Mouse (Mus musculus) gastrocnemius, adult 18-20 months (tissue): Measurements from ENCODE around the gene Gpr156. TPM values are rescaled to one million over a fixed set of nuclear protein-coding genes. Genes with fewer than 3 reads are reported as not detected.

Source experiments
- DNase-seq: peaks from one replicate; pipeline ENCODE4 v3.0.0; 2021; ENCODE audit warnings: low spot score
- long read RNA-seq, 2 experiments: library from polyadenylated mRNA; stranded (forward); transcript quantifications; one replicate each; pipeline ENCODE4 v2.0.0; 2021
- total RNA-seq, 2 experiments: library from RNA; stranded (reverse); gene quantifications; 2 replicates each; pipeline ENCODE4 v1.2.3; 2021

Gpr156 gene
- not detected for total RNA-seq
- long read RNA-seq, experiment 1: 0 reads
- long read RNA-seq, experiment 2: 0 reads

GRCm38 (mm10) chr16:37916138-37916817 is at the start of gene Gpr156:
TSS of gene Gpr156 (plus strand) at chr16:37916496.
- peak; percentile 4 for DNase-seq

DNA sequence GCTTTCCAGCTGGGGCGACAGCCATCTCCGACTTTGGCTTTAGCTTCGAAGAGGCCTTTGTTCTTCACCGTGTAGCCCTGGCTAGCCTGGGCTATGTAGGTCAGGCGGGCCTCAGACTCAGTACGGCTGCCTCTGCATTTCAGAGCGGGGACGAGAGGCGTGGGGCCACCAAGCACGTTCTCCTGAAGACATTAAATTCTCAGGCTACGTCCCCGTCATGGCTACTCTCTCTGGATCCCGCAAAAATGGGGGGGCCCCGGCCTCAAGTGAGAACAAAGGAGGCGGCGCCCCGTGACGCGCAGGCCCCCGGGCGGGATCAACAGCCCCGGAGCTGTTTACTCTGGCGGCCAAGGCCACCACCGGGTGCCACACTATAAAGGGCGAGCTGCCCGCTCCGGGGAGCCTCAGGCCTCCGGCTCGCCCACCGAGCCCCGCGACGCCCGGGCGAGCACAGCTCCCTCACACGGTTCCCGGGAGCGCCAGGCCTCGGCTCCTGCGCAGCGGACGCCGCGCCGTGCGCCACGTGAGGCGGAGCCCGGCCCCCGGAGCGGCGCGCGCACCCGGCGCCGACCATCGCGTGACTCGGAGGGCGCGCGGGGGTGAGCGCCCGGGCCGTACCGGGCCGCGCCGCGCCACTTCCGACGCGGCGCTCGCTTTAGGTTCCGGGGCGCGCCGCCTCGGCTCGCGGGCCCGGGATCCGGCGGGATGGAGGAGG is 48.3 kb upstream of the Gpr156 start, which contains the start of gene Lrrc58:
Gene Lrrc58 (plus strand): TSS at position 599 of the 715 bp plus-strand sequence.
- peak; percentile 81 for DNase-seq

DNA sequence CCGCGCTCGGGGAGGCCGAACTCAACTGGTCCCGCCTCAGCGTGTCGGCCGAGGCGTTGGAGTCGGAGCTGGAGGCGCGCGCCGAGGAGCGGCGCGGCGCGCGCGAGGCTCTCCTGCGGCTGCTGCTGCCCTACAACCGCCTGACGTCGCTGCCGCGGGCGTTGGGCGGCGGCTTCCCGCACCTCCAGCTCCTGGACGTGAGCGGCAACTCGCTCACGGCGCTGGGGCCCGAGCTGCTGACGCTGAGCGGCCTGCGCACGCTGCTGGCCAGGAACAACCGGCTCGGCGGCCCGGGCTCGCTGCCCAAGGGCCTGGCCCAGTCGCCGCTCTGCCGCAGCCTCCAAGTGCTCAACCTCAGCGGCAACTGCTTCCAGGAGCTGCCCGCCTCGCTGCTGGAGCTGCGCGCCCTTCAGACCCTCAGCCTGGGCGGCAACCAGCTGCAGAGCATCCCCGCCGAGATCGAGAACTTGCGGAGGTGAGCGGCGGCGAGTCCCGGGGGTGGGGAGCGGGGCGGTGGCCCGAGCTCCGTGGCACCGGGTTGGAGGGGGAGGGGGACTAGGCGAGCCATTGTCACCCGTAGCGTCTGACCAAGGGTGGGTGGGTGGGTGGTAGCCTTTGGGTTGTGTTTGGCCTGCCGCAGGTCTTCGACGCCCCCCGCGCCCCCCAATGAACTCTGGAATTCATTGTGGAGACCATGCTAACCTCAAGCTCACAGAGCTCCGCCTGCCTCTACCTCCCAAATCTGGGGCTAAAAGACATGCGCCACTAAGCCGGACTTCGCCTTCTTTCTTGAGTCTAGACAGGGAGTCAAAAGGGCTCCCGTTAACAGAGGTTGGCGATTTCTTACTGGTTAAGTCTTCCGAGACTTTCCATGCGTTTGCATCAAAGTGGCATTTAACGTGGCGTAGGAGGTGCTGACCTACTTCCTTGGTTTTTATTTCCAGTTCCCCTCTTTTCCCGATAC is 47.5 kb upstream of the Gpr156 start:
- peak; percentile 53 for DNase-seq

DNA sequence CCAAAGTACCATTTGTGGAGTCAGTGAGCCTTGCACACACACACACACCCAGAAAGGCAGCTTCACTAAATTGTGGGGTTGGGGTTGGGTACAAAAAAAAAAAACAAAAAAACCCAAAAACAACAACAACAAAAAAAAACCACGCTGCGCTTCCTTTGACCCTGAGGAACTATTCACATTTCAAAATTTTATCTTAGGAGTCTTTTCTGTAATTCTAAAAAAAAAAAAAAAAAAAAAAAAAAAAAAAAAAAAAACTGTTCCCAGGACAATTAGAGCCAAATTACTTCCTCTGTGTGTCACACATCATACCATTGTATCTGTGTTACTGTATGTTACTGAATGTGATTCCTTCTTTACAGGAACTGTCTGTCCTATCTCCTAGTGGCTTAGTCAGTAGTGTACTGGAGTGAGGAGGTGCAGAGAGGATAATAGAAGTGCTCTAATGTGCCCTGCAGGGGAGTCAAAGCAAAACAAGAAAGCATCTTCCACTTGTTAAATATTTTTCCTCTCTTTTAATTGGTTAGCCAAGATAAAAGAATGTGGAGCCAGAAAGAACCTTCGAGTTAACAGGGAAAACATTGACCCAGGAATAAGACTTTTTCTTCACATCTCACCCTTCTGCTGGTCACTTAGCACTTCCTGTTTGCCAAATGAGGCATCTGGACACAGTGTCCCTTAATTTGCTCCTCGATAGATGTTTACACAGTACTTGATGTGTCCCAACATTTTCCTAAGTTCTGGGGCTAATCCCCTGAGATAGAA is 46.6 kb upstream of the Gpr156 start:
- DNase-seq: peak; percentile 22

DNA sequence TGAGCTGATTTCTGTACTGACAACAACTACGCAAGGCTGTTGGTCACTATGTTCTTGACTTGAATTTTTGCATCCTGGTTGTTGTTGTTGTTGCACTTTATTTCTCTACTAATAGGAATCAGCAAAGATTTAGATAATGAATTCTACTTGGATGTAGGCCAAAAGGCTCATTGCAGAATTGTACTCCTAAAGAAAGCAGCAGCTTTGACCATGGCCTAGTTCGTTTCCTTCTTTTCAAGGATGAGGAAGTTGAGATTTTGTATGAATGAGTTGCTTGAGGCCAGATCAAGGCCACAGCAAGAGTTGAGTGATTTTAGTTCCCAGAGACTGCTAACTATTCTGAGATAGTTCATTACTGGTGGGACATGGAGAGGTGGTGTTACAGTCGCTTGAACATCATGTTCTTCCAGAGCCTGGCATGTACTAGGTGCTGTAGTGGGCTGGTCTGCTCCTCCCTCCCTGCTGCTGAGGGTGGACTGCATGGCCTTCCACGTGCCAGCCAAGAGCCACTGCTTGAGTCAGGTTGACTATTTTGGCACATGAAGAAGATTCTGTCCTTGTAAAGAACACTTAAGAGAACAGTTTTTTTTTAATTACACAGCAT is 45.1 kb upstream of the Gpr156 start:
- DNase-seq: peak; percentile 65

GRCm38 (mm10) chr16:37874501-37875235 is 41.6 kb upstream of the Gpr156 start:
- DNase-seq: no peak

GRCm38 (mm10) chr16:37877406-37877805 is 38.9 kb upstream of the Gpr156 start:
- no peak for DNase-seq

- DNase-seq: no peak
Observed at GRCm38 (mm10) chr16:37878951-37879505, 37.3 kb upstream of the Gpr156 start.

- no peak for DNase-seq
Observed at GRCm38 (mm10) chr16:37879750-37880419, 36.4 kb upstream of the Gpr156 start.

DNA sequence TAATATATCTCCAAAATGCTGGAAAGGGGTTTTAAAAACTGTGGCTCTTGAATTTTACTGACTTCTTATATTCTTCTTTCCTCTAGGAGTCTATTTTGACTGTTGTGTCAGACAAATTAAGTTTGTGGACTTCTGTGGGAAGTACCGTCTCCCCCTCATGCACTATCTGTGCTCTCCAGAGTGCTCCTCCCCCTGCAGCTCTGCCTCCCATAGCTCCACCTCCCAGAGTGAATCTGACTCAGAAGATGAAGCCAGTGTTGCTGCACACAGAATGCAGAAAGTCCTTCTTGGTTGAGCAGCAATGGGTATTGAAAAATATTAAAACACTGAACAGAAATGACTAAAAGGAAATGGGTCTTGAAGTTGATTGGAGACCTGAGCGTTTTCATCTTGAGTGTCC is 35.1 kb upstream of the Gpr156 start:
- DNase-seq: no peak

- DNase-seq: no peak
Observed at GRCm38 (mm10) chr16:37888986-37889385, 27.3 kb upstream of the Gpr156 start.

- DNase-seq: no peak
Observed at GRCm38 (mm10) chr16:37892667-37893066, 23.6 kb upstream of the Gpr156 start.

- DNase-seq: no peak
Observed at GRCm38 (mm10) chr16:37893381-37893780, 22.9 kb upstream of the Gpr156 start.

GRCm38 (mm10) chr16:37893942-37894341 is 22.4 kb upstream of the Gpr156 start:
- DNase-seq: no peak

DNA sequence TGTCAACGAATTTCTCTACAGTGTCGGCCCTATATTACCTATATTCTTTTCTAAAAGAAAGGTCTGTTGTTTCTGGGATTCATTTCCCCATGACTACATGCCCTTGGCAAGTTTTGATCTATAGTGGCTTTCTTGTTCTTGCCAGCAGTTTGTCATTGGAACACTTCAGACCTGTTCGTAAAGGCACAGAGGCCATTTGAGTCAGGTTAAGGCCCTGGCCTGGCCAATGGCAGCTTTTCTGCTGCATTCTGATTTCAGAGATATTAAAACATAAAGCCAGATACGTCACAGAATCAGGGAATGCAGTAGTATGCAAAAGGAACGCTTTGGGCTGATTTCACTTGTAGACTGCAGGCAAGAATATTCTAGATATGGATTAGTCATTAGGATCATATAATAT is 17.5 kb upstream of the Gpr156 start:
- DNase-seq: no peak

- DNase-seq: no peak
Observed at GRCm38 (mm10) chr16:37899357-37899756, 16.9 kb upstream of the Gpr156 start.

DNA sequence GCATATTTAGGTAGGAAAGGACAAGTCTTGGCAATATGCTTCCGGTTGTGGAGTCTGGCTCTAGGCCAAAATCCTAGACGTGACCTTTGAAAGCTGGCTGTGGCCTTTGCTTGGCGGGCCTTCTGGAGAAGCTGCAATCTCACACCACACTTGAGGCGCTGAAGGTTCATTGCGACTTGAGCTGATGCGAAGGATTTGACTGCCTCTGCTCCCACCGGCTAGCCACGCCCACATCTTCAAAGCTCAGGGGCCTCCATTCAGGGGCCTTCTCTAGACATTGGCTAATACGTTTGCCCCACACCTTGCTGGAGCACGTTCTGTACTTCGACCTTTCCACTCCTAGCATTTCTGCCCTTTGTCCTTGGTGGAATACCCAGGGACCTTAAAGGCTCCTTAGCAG is 15.0 kb upstream of the Gpr156 start:
- no peak for DNase-seq

- DNase-seq: no peak
Observed at GRCm38 (mm10) chr16:37906456-37906855, 9.8 kb upstream of the Gpr156 start.

GRCm38 (mm10) chr16:37911086-37911485 is 5.2 kb upstream of the Gpr156 start:
- no peak for DNase-seq
